Comparison of ENCODE assay signal across 10 mouse cellular contexts in the genomic region with DNA sequence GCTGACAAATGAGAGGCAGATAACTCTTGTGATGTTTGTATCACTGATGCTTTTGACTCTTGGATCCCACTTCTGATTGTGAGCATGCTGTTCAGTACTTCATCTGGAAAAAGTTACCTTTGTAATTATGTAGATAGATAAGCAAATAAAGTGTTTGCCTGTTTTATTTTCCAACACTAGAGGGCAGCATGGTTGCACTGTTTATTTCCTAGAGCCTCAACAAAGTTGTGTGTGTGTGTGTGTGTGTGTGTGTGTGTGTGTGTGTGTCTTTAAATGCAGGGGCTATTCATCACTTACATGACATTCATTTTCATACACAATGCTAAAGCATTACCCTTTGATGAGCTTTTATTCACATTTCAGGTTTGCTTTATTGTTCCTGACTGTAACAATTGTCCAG.
DNase-seq lines count a peak whose midpoint lies in the region; ATAC-seq lines count a peak whose summit lies in the region.
"Had no signal": no experiment of that assay in that cellular context is flagged by ENCODE, and none has a peak within 500 bp of the region (broad histone marks: within the 10 kb centered on the region; RNA-seq: fewer than 3 reads in every experiment).

No protein-coding gene starts in this region.

- peak; percentile 82 for DNase-seq in hindbrain, embryonic 14.5 days (ENCODE audit: low spot score)
- peak; percentile 65 for DNase-seq in 3T3-L1 (ENCODE audit: low read depth, low spot score)
- DNase-seq in CD4-positive helper T cell, adult 2 months (ENCODE audit: low read depth, low spot score): peak; percentile 34
- DNase-seq in embryo, embryonic 11.5 days (ENCODE audit: low read depth, low spot score): peak; percentile 11
- peak; percentile 55 for DNase-seq in lung, postnatal 36 days
- DNase-seq in urinary bladder, postnatal 10 days (ENCODE audit: low spot score): no peak
- DNase-seq in frontal cortex, postnatal 14 days (ENCODE audit: low spot score in 2 of 2): no peak

- no peak; the same call in 1 of the 2 replicates for ATAC-seq in hindbrain, embryonic 14.5 days (ENCODE audit: low FRiP score)
- no peak for ATAC-seq in hindbrain, embryonic 16.5 days

- H3K4me1 ChIP-seq in hindbrain, embryonic 14.5 days (replicated peaks; ENCODE audit: control insufficient read depth, insufficient read depth, low read length): no peaks in the 10 kb centered on the region
- H3K4me1 ChIP-seq in hindbrain, embryonic 16.5 days (ENCODE audit: control insufficient read depth, insufficient read depth, low read depth, low read length): peaks cover 5% of the 10 kb centered on the region
- H3K4me1 ChIP-seq: limb, embryonic 13.5 days had no signal

- no peaks in the 10 kb centered on the region for H3K27me3 ChIP-seq in hindbrain, embryonic 14.5 days (ENCODE audit: control insufficient read depth, insufficient read depth, low read length)
- H3K27me3 ChIP-seq in hindbrain, embryonic 16.5 days (replicated peaks; ENCODE audit: control insufficient read depth, insufficient read depth, low read length): no peaks in the 10 kb centered on the region
- H3K27me3 ChIP-seq: embryonic facial prominence, embryonic 13.5 days had no signal

- H3K36me3 ChIP-seq in hindbrain, embryonic 14.5 days (replicated peaks; ENCODE audit: control insufficient read depth, insufficient read depth): no peaks in the 10 kb centered on the region
- no peaks in the 10 kb centered on the region for H3K36me3 ChIP-seq in hindbrain, embryonic 16.5 days (ENCODE audit: control insufficient read depth, insufficient read depth, low read length)
- H3K36me3 ChIP-seq: embryonic facial prominence, embryonic 13.5 days; limb, embryonic 13.5 days had no signal

- no peak overlapping the region for H3K9ac ChIP-seq in hindbrain, embryonic 14.5 days
- no peak overlapping the region for H3K9ac ChIP-seq in hindbrain, embryonic 16.5 days (ENCODE audit: low read depth, low read length)
- H3K9ac ChIP-seq: embryonic facial prominence, embryonic 13.5 days; limb, embryonic 13.5 days had no signal

- H3K27ac ChIP-seq in hindbrain, embryonic 14.5 days: no peak overlapping the region
- H3K27ac ChIP-seq in hindbrain, embryonic 16.5 days (ENCODE audit: low read depth, low read length): no peak overlapping the region
- H3K27ac ChIP-seq: embryonic facial prominence, embryonic 13.5 days; limb, embryonic 13.5 days had no signal

- no peak overlapping the region for H3K4me3 ChIP-seq in hindbrain, embryonic 14.5 days (replicated peaks; ENCODE audit: low read length)
- no peak overlapping the region for H3K4me3 ChIP-seq in hindbrain, embryonic 16.5 days (ENCODE audit: low read length)
- H3K4me3 ChIP-seq: embryonic facial prominence, embryonic 13.5 days; limb, embryonic 13.5 days had no signal

- no peaks in the 10 kb centered on the region for H3K9me3 ChIP-seq in hindbrain, embryonic 14.5 days (ENCODE audit: control insufficient read depth, low read length)
- H3K9me3 ChIP-seq in hindbrain, embryonic 16.5 days (ENCODE audit: control insufficient read depth, low read length): no peaks in the 10 kb centered on the region
- H3K9me3 ChIP-seq: embryonic facial prominence, embryonic 13.5 days; limb, embryonic 13.5 days had no signal

- no peak overlapping the region for H3K4me2 ChIP-seq in hindbrain, embryonic 14.5 days (replicated peaks)
- H3K4me2 ChIP-seq in hindbrain, embryonic 16.5 days (ENCODE audit: low read length): no peak overlapping the region
- H3K4me2 ChIP-seq: embryonic facial prominence, embryonic 13.5 days; limb, embryonic 13.5 days had no signal

Comparison
In these comparisons a context has a peak if more than half of its experiments do, and no peak if none do; other contexts are left out.
1. DNase-seq: peak in hindbrain, embryonic 14.5 days (single experiment), 3T3-L1 (single experiment), CD4-positive helper T cell, adult 2 months (single experiment), embryo, embryonic 11.5 days (single experiment) and lung, postnatal 36 days (single experiment); none in urinary bladder, postnatal 10 days (single experiment) and frontal cortex, postnatal 14 days (0 of 2).